Mouse (Mus musculus): ENCODE data around the gene Gpatch2l.

Gene Gpatch2l

GRCm38 (mm10) chr12:86241604-86242536 lies at the start of gene Gpatch2l:
TSS of gene Gpatch2l (plus strand) at chr12:86241858.
- in situ Hi-C loops (cut with MboI), result no loop called here

DNA sequence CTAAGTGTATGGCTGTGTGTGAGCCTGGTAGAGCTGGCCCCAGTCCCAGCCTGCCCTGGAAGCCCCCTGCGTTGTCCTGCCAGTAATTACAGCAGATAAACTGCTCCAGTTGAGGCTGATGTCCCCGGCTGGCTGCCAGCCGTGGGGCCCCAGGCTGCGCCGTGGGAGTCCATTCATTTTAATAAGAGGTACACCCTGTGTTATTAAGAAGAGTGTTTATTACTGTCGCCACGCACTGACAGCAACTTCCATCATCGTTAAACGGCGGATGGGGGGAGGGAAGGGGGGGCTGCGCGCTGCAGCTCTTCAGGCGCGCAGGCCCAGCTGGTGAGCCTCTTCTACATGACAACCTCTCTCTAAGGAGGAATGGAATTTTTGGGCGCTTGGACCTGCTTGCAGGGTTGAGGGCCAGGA lies 49.6 kb upstream of the Gpatch2l start:
- in situ Hi-C loops (cut with MboI), result no loop called here

DNA sequence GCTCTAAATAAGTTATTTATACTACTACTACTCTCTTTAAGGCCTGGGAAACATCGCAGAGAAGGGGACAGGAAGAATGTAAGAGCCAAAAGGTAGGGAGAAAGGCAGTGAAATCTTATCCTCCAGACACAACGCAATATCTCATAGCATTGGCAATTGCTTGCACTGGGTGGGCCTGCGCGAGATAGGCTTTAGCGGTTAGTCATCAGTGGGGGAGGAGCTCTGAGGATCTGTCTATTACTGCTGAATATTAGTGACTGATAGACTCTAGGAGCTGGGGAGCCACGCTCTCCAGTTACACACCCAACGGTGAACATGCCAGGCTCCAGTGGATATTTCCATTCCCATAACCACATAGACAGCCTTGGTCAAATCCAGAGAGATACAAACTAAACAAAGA lies 44.7 kb upstream of the Gpatch2l start:
- in situ Hi-C loops (cut with MboI), result no loop called here

GRCm38 (mm10) chr12:86203443-86204057 lies 38.1 kb upstream of the Gpatch2l start:
- in situ Hi-C loops (cut with MboI), result no loop called here

DNA sequence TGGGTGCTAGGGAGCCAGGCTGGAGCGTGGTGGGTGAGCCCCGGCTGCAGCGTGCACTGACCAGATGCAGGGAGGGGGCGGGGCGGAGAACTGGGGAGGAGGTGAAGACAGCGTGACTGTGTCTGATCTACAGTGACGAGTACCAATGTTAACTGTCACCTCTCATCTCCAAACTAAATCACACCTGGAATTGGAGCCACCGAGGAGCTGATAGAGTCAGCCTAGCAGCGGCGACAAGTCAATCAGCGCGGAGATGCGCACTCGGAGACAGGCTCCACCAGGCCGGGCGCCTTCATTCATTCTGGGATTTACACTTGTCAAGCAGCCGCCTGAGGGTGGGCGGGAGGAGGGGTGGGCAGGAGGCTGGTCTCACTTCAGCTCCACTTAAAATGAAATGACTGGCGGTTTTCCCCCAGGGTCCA lies 30.5 kb upstream of the Gpatch2l start:
- in situ Hi-C loops (cut with MboI), result no loop called here

DNA sequence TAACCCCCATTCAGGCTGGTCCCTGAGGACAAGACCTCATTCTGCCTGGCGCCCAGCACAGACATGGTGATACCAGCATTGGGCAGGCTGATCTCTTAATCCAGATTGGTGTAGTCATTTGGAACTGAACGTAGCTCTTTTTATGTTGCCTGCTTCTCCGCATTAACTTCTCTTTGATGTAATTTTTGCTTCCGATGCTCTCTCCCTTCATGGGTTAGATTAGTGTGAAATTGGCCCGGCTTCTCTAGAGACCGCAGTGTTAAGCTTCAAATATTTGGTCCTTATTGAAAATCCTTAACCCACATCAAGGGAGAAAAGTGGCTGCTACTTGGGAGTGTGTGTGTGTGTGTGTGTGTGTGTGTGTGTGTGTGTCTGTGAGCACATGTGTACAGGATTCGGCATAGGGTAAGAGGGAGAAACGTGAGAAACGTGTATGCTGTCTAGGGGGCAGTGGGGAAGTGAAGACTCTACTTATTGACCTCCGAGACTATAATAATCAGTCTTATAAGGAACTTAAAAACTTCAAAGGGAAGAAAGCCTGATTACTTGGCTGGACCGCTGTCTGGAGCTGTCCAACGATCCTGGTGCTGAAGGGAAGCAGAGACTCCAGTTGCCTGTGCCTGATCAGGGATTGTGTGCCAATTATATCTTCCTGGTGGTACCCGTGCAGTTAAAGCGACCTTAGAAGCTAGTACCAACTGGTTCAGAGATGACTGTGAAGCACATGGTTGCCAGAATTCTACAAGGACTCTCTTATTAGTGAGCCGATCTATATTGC lies 28.8 kb upstream of the Gpatch2l start:
- in situ Hi-C loops (cut with MboI), result no loop called here

GRCm38 (mm10) chr12:86214201-86214600 lies 27.5 kb upstream of the Gpatch2l start:
- in situ Hi-C loops (cut with MboI), result no loop called here

GRCm38 (mm10) chr12:86216687-86217421 lies 24.8 kb upstream of the Gpatch2l start:
- in situ Hi-C loops (cut with MboI), result no loop called here

- in situ Hi-C loops (cut with MboI), result no loop called here
These were observed 21.2 kb upstream of the Gpatch2l start for GRCm38 (mm10) chr12:86220200-86221021.

GRCm38 (mm10) chr12:86221074-86221703 lies 20.5 kb upstream of the Gpatch2l start:
- in situ Hi-C loops (cut with MboI), result no loop called here

DNA sequence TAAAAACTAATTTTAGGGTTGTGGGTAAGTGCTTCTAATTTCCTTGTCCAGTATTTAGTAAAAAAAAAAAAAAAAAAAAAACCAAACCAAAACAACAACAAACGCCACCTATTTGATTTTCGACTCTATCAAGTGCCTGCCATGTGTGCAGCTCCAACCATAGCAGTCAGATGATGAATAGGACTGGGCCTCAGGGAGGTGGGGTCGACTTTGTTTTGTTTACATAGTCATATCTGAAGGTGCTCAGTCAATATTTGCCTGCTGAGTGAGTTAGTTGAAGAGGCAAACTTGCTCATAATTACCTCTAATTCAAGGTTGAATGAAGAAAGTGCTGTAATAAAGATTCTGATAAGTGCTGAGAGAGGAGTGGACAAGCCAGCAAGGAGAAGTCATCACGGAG lies 7.4 kb upstream of the Gpatch2l start:
- in situ Hi-C loops (cut with MboI), result no loop called here

- in situ Hi-C loops (cut with MboI), result no loop called here
These were observed 2.9 kb upstream of the Gpatch2l start for GRCm38 (mm10) chr12:86238736-86239135.

- in situ Hi-C loops (cut with MboI), result no loop called here
These were observed 905 bp downstream of the Gpatch2l start for GRCm38 (mm10) chr12:86242563-86242962.

DNA sequence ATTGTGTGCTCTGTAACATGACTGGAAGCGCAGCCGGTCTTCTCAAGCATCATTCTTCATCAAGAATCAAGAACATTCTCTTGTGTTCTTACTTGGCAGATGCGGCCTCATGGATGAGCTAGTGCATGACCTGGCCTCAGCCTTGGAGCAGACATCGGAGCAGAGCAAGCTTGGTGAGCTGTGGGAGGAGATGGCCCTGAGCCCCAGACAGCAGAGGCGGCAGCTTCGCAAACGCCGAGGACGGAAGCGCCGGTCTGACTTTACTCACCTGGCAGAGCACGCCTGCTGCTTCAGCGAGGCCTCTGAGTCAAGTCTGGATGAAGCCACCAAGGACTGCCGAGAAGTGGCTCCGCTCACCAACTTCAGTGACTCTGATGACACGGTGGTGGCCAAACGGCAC lies 2.3 kb downstream of the Gpatch2l start:
- in situ Hi-C loops (cut with MboI), result no loop called here

- in situ Hi-C loops (cut with MboI), result no loop called here
These were observed 8.5 kb downstream of the Gpatch2l start for GRCm38 (mm10) chr12:86250183-86250582.

DNA sequence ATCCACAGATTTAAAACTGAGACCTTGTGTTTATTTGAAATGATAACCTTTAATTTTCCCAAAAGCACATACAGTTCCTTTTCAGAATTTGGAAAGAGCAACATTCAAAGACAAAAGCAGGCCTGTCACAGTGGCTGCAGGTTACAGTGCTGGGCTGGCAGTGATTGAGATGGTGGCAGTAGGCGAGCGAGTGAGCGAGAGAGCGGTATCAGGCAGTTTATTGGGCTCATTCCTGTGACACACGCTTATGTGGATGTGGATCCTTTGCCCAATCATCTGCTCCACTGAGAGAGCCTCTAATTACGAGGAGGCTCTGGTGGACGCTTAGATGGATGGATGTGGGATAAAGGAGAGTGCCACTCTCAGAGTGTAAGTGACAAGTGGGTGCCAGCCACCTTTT lies 13.3 kb downstream of the Gpatch2l start:
- in situ Hi-C loops (cut with MboI), result no loop called here

GRCm38 (mm10) chr12:86271626-86272025 lies 30.0 kb downstream of the Gpatch2l start:
- in situ Hi-C loops (cut with MboI), result no loop called here

DNA sequence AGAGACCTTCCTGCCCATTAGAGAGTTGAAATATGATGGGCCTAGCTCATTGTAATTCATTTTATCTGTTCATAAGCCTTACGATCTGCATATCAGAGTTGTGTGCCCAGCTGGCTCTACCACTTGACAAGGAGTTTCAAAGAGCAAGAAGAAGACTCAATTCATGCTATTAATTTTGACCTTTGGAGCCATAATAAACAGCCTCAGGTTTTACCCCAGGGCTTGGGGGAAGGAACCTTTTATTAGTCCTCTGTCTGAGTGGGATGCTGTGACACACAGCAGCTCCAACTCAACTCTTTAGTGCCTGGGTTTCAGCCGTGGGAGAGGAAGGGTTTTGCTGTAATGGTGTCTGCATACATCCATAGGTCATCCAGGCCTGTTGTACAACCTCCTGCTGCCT lies 32.6 kb downstream of the Gpatch2l start:
- in situ Hi-C loops (cut with MboI), result no loop called here

- in situ Hi-C loops (cut with MboI), result no loop called here
These were observed 34.1 kb downstream of the Gpatch2l start for GRCm38 (mm10) chr12:86275731-86276130.

- in situ Hi-C loops (cut with MboI), result no loop called here
These were observed 34.8 kb downstream of the Gpatch2l start for GRCm38 (mm10) chr12:86276463-86276862.
